Mouse (Mus musculus) kidney, adult 2 months (tissue): ENCODE results near the gene Plxna4.

Source experiments
- CTCF ChIP-seq: fragments of 200-500 bp; conservative IDR thresholded peaks from 2 replicates; pipeline ENCODE4 v1.5.1; 2011; ENCODE audit warnings: low read depth, mild to moderate bottlenecking, control low read depth, low read length, moderate library complexity, mixed read lengths; ENCODE audit not compliant: insufficient read depth, insufficient read length
- POLR2A ChIP-seq: fragments of 200-500 bp; IDR thresholded peaks from one replicate; pipeline ENCODE4 v1.6.1; 2011; ENCODE audit warnings: low read depth, low read length, control low read depth

- no peak for TF ChIP-seq CTCF
- TF ChIP-seq POLR2A, result no peak
Observed at GRCm38 (mm10) chr6:32395415-32395814, 192.6 kb downstream of the Plxna4 start.
